Mouse (Mus musculus): ENCODE results near the gene Lhfpl3. TPM values are rescaled to one million over a fixed set of nuclear protein-coding genes. Genes with fewer than 3 reads are reported as not detected.

Lhfpl3 gene
- polyA plus RNA-seq, 1 experiment: 0.64 TPM

- Histone ChIP-seq H3K36me3 (ENCODE audit: control insufficient read depth, insufficient read depth, low read length) (no peaks in the 10 kb centered on the region), H3K4me1 (ENCODE audit: control insufficient read depth, insufficient read depth, low read length) (no peaks in the 10 kb centered on the region), H3K27ac (ENCODE audit: control insufficient read depth, insufficient read depth, low read depth, low read length) (no peak overlapping the region), H3K27me3 (ENCODE audit: control insufficient read depth, insufficient read depth, low read length) (no peaks in the 10 kb centered on the region), H3K4me3 (ENCODE audit: control insufficient read depth, low read depth, low read length) (no peak overlapping the region)
- TF ChIP-seq CTCF (IDR thresholded peaks at IDR 0.05; ENCODE audit: control insufficient read depth, insufficient read depth, insufficient replicate concordance, low read depth, low read length) (no peak), POLR2A (IDR thresholded peaks at IDR 0.05; ENCODE audit: control insufficient read depth, low read depth, low read length) (no peak)
These were observed 126.6 kb downstream of the Lhfpl3 start for GRCm38 (mm10) chr5:22872417-22872816.

- H3K27me3 ChIP-seq (ENCODE audit: control insufficient read depth, insufficient read depth, low read length): no peaks in the 10 kb centered on the region
- H3K4me3 ChIP-seq (ENCODE audit: control insufficient read depth, low read depth, low read length): no peak overlapping the region
- TF ChIP-seq POLR2A (IDR thresholded peaks at IDR 0.05; ENCODE audit: control insufficient read depth, low read depth, low read length) (no peak), CTCF (IDR thresholded peaks at IDR 0.05; ENCODE audit: control insufficient read depth, insufficient read depth, insufficient replicate concordance, low read depth, low read length) (no peak)
- H3K27ac ChIP-seq (ENCODE audit: control insufficient read depth, insufficient read depth, low read depth, low read length): no peak overlapping the region
- no peaks in the 10 kb centered on the region for H3K36me3 ChIP-seq (ENCODE audit: control insufficient read depth, insufficient read depth, low read length)
- no peaks in the 10 kb centered on the region for H3K4me1 ChIP-seq (ENCODE audit: control insufficient read depth, insufficient read depth, low read length)
These were observed 142.5 kb downstream of the Lhfpl3 start for GRCm38 (mm10) chr5:22888345-22888744.

DNA sequence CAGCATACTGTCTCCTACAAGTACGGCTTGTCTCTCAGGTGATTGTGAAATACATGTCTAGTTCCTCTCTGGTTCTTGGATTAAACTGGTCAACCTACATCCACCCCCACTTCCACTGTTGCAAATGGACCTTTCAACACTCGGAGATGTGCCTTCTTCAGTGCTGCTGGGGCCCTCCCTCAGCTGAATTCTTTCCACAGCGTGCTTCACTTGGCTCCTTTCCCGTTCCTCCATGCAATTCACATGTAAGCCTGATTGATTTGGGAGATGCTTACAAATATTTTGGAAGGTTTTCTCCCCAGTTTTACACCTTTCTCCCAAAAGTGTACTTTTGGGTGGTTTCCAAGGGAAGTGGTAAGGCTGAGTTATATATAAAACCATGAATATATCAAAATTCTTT lies 143.6 kb downstream of the Lhfpl3 start:
- Histone ChIP-seq H3K36me3 (ENCODE audit: control insufficient read depth, insufficient read depth, low read length) (no peaks in the 10 kb centered on the region), H3K4me1 (ENCODE audit: control insufficient read depth, insufficient read depth, low read length) (no peaks in the 10 kb centered on the region), H3K27me3 (ENCODE audit: control insufficient read depth, insufficient read depth, low read length) (no peaks in the 10 kb centered on the region), H3K4me3 (ENCODE audit: control insufficient read depth, low read depth, low read length) (no peak overlapping the region), H3K27ac (ENCODE audit: control insufficient read depth, insufficient read depth, low read depth, low read length) (no peak overlapping the region)
- no peak for TF ChIP-seq POLR2A (IDR thresholded peaks at IDR 0.05; ENCODE audit: control insufficient read depth, low read depth, low read length)
- no peak for TF ChIP-seq CTCF (IDR thresholded peaks at IDR 0.05; ENCODE audit: control insufficient read depth, insufficient read depth, insufficient replicate concordance, low read depth, low read length)

- H3K27ac ChIP-seq (ENCODE audit: control insufficient read depth, insufficient read depth, low read depth, low read length): no peak overlapping the region
- no peaks in the 10 kb centered on the region for H3K4me1 ChIP-seq (ENCODE audit: control insufficient read depth, insufficient read depth, low read length)
- no peak for TF ChIP-seq POLR2A (IDR thresholded peaks at IDR 0.05; ENCODE audit: control insufficient read depth, low read depth, low read length)
- TF ChIP-seq CTCF (IDR thresholded peaks at IDR 0.05; ENCODE audit: control insufficient read depth, insufficient read depth, insufficient replicate concordance, low read depth, low read length): no peak
- no peaks in the 10 kb centered on the region for H3K27me3 ChIP-seq (ENCODE audit: control insufficient read depth, insufficient read depth, low read length)
- H3K4me3 ChIP-seq (ENCODE audit: control insufficient read depth, low read depth, low read length): no peak overlapping the region
- H3K36me3 ChIP-seq (ENCODE audit: control insufficient read depth, insufficient read depth, low read length): no peaks in the 10 kb centered on the region
These were observed 151.4 kb downstream of the Lhfpl3 start for GRCm38 (mm10) chr5:22897228-22897627.

GRCm38 (mm10) chr5:22897656-22898289 lies 151.9 kb downstream of the Lhfpl3 start:
- TF ChIP-seq CTCF (IDR thresholded peaks at IDR 0.05; ENCODE audit: control insufficient read depth, insufficient read depth, insufficient replicate concordance, low read depth, low read length): no peak
- no peak for TF ChIP-seq POLR2A (IDR thresholded peaks at IDR 0.05; ENCODE audit: control insufficient read depth, low read depth, low read length)
- no peaks in the 10 kb centered on the region for H3K36me3 ChIP-seq (ENCODE audit: control insufficient read depth, insufficient read depth, low read length)
- H3K4me3 ChIP-seq (ENCODE audit: control insufficient read depth, low read depth, low read length): no peak overlapping the region
- H3K4me1 ChIP-seq (ENCODE audit: control insufficient read depth, insufficient read depth, low read length): no peaks in the 10 kb centered on the region
- no peaks in the 10 kb centered on the region for H3K27me3 ChIP-seq (ENCODE audit: control insufficient read depth, insufficient read depth, low read length)
- no peak overlapping the region for H3K27ac ChIP-seq (ENCODE audit: control insufficient read depth, insufficient read depth, low read depth, low read length)

DNA sequence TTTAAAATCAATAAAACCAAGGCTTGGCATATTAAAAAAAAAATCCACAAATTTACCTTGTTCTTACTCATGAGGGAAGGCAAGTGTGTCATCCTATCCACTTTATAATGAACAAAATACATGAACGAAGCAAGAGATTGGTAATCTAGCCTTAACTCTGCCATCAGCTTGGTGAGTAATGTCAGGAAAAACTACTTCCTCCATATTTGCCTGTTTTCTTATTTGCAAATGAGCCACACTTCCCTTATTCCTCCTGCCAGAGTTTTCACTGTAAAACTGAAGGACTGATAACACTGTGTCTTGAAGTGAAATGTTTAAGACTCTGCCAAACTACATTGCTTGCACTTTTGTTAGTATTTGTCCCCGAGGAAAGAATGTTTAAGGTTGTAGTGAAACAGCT lies 152.7 kb downstream of the Lhfpl3 start:
- no peak overlapping the region for H3K27ac ChIP-seq (ENCODE audit: control insufficient read depth, insufficient read depth, low read depth, low read length)
- H3K36me3 ChIP-seq (ENCODE audit: control insufficient read depth, insufficient read depth, low read length): no peaks in the 10 kb centered on the region
- H3K4me1 ChIP-seq (ENCODE audit: control insufficient read depth, insufficient read depth, low read length): no peaks in the 10 kb centered on the region
- no peak for TF ChIP-seq POLR2A (IDR thresholded peaks at IDR 0.05; ENCODE audit: control insufficient read depth, low read depth, low read length)
- no peak for TF ChIP-seq CTCF (IDR thresholded peaks at IDR 0.05; ENCODE audit: control insufficient read depth, insufficient read depth, insufficient replicate concordance, low read depth, low read length)
- no peak overlapping the region for H3K4me3 ChIP-seq (ENCODE audit: control insufficient read depth, low read depth, low read length)
- H3K27me3 ChIP-seq (ENCODE audit: control insufficient read depth, insufficient read depth, low read length): no peaks in the 10 kb centered on the region

DNA sequence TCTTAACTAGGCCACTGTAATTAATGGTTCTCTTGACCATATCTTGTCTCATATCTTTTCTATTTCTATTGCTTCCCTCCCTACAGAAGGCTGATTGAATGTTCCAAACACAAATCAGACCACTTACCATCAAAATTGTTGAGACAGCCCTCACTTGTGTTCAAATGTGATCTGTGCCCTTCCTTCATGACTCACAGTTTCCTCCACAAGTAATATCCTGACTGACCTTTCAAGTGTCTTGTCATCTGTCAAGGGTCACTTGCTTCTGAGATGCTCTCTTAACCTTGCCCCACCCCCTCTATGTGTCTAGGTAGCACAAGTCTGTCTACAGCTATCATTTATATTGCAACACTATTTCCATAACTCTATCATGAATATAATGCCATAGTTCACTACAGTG lies 154.1 kb downstream of the Lhfpl3 start:
- Histone ChIP-seq H3K4me1 (ENCODE audit: control insufficient read depth, insufficient read depth, low read length) (no peaks in the 10 kb centered on the region), H3K27me3 (ENCODE audit: control insufficient read depth, insufficient read depth, low read length) (no peaks in the 10 kb centered on the region)
- TF ChIP-seq CTCF (IDR thresholded peaks at IDR 0.05; ENCODE audit: control insufficient read depth, insufficient read depth, insufficient replicate concordance, low read depth, low read length) (no peak), POLR2A (IDR thresholded peaks at IDR 0.05; ENCODE audit: control insufficient read depth, low read depth, low read length) (no peak)

More for the DNA sequence above, 154.1 kb downstream of the Lhfpl3 start:
- H3K36me3 ChIP-seq (ENCODE audit: control insufficient read depth, insufficient read depth, low read length): no peaks in the 10 kb centered on the region
- no peak overlapping the region for H3K27ac ChIP-seq (ENCODE audit: control insufficient read depth, insufficient read depth, low read depth, low read length)
- H3K4me3 ChIP-seq (ENCODE audit: control insufficient read depth, low read depth, low read length): no peak overlapping the region
